Mouse (Mus musculus): ENCODE measurements at regions not wholly inside any gene's neighbourhood (a gene's known extent, or its start where the extent isn't known, plus 50 kb on each side); places are given as distances from the start of the nearest gene placed in this dataset.
"Not testable (repeated sequence)": the region's sequence is repeated elsewhere in the genome, so short reads cannot be mapped to it uniquely, and the experiment has no call there.

- H3K27ac ChIP-seq (ENCODE audit: insufficient read depth, low read length) = no peak overlapping the region
- H3K4me3 ChIP-seq (ENCODE audit: insufficient read depth, low read length) = no peak overlapping the region
- TF ChIP-seq POLR2A (IDR thresholded peaks at IDR 0.05; ENCODE audit: low read depth, low read length) = no peak
- no peak for TF ChIP-seq CTCF (IDR thresholded peaks at IDR 0.05; ENCODE audit: borderline replicate concordance, insufficient read depth, low read length)
- peaks cover 11% of the 10 kb centered on the region for H3K4me1 ChIP-seq (ENCODE audit: control insufficient read depth, insufficient read depth, low read length)
These were observed 56.7 kb upstream of the Med4 start for GRCm38 (mm10) chr14:73453164-73453563.

GRCm38 (mm10) chr14:73452321-73453082 lies 57.3 kb upstream of the Med4 start:
- Histone ChIP-seq H3K4me1 (ENCODE audit: control insufficient read depth, insufficient read depth, low read length) (peaks cover 11% of the 10 kb centered on the region), H3K4me3 (ENCODE audit: insufficient read depth, low read length) (no peak overlapping the region), H3K27ac (ENCODE audit: insufficient read depth, low read length) (no peak overlapping the region)
- TF ChIP-seq CTCF (IDR thresholded peaks at IDR 0.05; ENCODE audit: borderline replicate concordance, insufficient read depth, low read length) (no peak), POLR2A (IDR thresholded peaks at IDR 0.05; ENCODE audit: low read depth, low read length) (no peak)

GRCm38 (mm10) chr14:73451291-73452045 lies 58.4 kb upstream of the Med4 start:
- H3K4me1 ChIP-seq (ENCODE audit: control insufficient read depth, insufficient read depth, low read length) = peaks cover 11% of the 10 kb centered on the region
- peak overlapping the region; percentile 59 for H3K27ac ChIP-seq (ENCODE audit: insufficient read depth, low read length)
- TF ChIP-seq CTCF (IDR thresholded peaks at IDR 0.05; ENCODE audit: borderline replicate concordance, insufficient read depth, low read length) (no peak), POLR2A (IDR thresholded peaks at IDR 0.05; ENCODE audit: low read depth, low read length) (no peak)
- H3K4me3 ChIP-seq (ENCODE audit: insufficient read depth, low read length) = no peak overlapping the region

DNA sequence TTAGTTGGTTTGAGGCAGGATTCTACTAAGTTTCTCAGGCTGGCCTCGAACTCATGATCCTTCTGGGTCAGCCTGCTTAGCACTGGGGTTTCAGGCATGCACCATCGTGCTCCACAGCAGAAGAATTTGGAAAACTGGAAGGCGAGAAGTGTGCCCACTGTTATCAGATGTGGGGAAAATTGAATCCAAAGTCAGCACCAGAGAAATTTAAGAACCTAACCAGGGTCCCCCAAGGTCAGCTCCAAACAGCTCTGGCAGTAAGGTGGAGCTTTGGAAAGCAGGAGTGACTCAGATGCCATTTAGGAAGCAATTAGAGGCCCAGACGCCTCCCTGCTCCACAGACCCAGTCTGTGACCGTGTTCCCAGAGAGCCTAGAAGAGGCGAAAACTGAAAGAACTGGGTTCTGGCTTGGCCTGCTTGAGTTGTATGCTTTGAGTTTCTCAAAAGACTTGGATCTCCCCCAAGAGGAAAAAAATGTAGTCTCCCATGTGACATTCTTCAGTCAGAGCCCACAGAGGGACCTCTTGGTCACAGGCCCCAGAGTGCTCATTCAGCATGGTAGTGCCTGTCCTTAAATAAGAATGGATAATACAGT lies 59.8 kb upstream of the Med4 start:
- peaks cover 19% of the 10 kb centered on the region for H3K4me1 ChIP-seq (ENCODE audit: control insufficient read depth, insufficient read depth, low read length)
- no peak overlapping the region for H3K4me3 ChIP-seq (ENCODE audit: insufficient read depth, low read length)
- H3K27ac ChIP-seq (ENCODE audit: insufficient read depth, low read length) = peak overlapping the region; percentile 68
- TF ChIP-seq POLR2A (IDR thresholded peaks at IDR 0.05; ENCODE audit: low read depth, low read length) (no peak), CTCF (IDR thresholded peaks at IDR 0.05; ENCODE audit: borderline replicate concordance, insufficient read depth, low read length) (no peak)

DNA sequence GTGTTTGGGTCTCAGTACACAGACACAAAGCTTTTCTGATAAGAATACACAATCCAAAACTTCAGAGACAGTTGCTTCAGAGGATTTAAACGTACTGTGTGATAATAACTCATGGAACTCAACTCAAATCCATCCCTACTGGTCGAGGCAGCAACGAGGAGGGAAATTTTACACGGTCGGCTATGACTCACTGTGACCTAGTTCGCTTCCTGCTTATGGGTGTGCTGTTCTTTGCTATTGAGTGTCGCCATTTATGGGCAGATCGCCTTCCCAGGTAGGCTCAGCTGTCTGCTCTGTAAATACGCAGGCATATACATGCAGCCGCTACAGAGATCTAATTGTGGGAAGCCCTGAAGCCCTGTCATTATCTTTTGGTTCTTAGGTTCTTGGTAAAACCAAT lies 60.7 kb upstream of the Med4 start:
- Histone ChIP-seq H3K4me1 (ENCODE audit: control insufficient read depth, insufficient read depth, low read length) (peaks cover 21% of the 10 kb centered on the region), H3K27ac (ENCODE audit: insufficient read depth, low read length) (no peak overlapping the region), H3K4me3 (ENCODE audit: insufficient read depth, low read length) (no peak overlapping the region)
- no peak for TF ChIP-seq POLR2A (IDR thresholded peaks at IDR 0.05; ENCODE audit: low read depth, low read length)
- TF ChIP-seq CTCF (IDR thresholded peaks at IDR 0.05; ENCODE audit: borderline replicate concordance, insufficient read depth, low read length) = no peak

- peaks cover 13% of the 10 kb centered on the region for H3K4me1 ChIP-seq (ENCODE audit: control insufficient read depth, insufficient read depth, low read length)
- peak overlapping the region; percentile 87 for H3K27ac ChIP-seq (ENCODE audit: insufficient read depth, low read length)
- H3K4me3 ChIP-seq (ENCODE audit: insufficient read depth, low read length) = no peak overlapping the region
- TF ChIP-seq CTCF (IDR thresholded peaks at IDR 0.05; ENCODE audit: borderline replicate concordance, insufficient read depth, low read length) (no peak), POLR2A (IDR thresholded peaks at IDR 0.05; ENCODE audit: low read depth, low read length) (no peak)
These were observed 60.6 kb upstream of the Itm2b start for GRCm38 (mm10) chr14:73445508-73446256.

DNA sequence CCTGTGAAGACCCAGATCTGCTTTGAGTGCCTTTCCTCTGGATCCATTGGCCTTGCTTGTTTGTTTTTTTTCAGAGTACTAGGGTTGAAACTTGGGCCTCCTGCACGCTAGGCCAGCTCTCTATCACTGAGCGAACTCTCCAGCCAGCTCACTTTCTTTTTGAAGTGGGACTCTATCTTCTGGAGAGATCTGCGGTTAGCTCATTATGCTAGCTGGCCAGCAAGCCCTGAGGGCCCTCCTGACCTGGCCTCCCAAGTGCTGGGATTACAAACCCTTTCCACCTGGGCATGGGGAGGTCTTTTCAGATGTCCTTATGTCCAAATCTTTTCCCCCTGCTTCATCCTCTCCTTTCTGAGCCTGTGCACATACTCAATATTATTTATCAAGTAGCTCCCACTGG lies 59.6 kb upstream of the Itm2b start:
- Histone ChIP-seq H3K27ac (ENCODE audit: insufficient read depth, low read length) (peak overlapping the region; percentile 87; the same call in 1 of the 2 replicates), H3K4me3 (ENCODE audit: insufficient read depth, low read length) (no peak overlapping the region), H3K4me1 (ENCODE audit: control insufficient read depth, insufficient read depth, low read length) (peaks cover 12% of the 10 kb centered on the region)
- TF ChIP-seq CTCF (IDR thresholded peaks at IDR 0.05; ENCODE audit: borderline replicate concordance, insufficient read depth, low read length) (no peak), POLR2A (IDR thresholded peaks at IDR 0.05; ENCODE audit: low read depth, low read length) (no peak)

GRCm38 (mm10) chr14:73441951-73442716 lies 57.0 kb upstream of the Itm2b start:
- H3K4me1 ChIP-seq (ENCODE audit: control insufficient read depth, insufficient read depth, low read length) = peaks cover 10% of the 10 kb centered on the region; the same call in 1 of the 2 replicates
- peak overlapping the region; percentile 61 for H3K27ac ChIP-seq (ENCODE audit: insufficient read depth, low read length)
- no peak; the same call in 1 of the 2 replicates for TF ChIP-seq POLR2A (IDR thresholded peaks at IDR 0.05; ENCODE audit: low read depth, low read length)
- TF ChIP-seq CTCF (IDR thresholded peaks at IDR 0.05; ENCODE audit: borderline replicate concordance, insufficient read depth, low read length) = no peak
- no peak overlapping the region for H3K4me3 ChIP-seq (ENCODE audit: insufficient read depth, low read length)

GRCm38 (mm10) chr14:73441206-73441950 lies 56.3 kb upstream of the Itm2b start:
- Histone ChIP-seq H3K27ac (ENCODE audit: insufficient read depth, low read length) (peak overlapping the region; percentile 81), H3K4me1 (ENCODE audit: control insufficient read depth, insufficient read depth, low read length) (peaks cover 10% of the 10 kb centered on the region; the same call in 1 of the 2 replicates)
- not testable (repeated sequence) for H3K4me3 ChIP-seq (ENCODE audit: insufficient read depth, low read length)

All from embryonic fibroblast, embryonic 13.5 days (primary cell).